10 mouse cellular contexts compared by ENCODE assay signal in genomic region chr7:64688115-64688817, GRCm38 (mm10).
DNase-seq lines count a peak whose midpoint lies in the region; ATAC-seq and TF ChIP-seq lines count a peak whose summit lies in the region.
"Had no signal": no experiment of that assay in that cellular context is flagged by ENCODE, and none has a peak within 500 bp of the region (broad histone marks: within the 10 kb centered on the region; RNA-seq: fewer than 3 reads in every experiment).

No protein-coding gene starts in this region.

- 15% methylated on average over 14 of the region's 14 CpGs for WGBS in kidney, postnatal 0 days
- WGBS in hindbrain, embryonic 15.5 days = 27% methylated on average over 14 of the region's 14 CpGs
- 53% methylated on average over 14 of the region's 14 CpGs for WGBS in midbrain, postnatal 0 days
- WGBS in thymus, adult 2 months = 86% methylated on average over 14 of the region's 14 CpGs
- WGBS in heart, embryonic 10.5 days = 76% methylated on average over 14 of the region's 14 CpGs

- no peaks in the 10 kb centered on the region for H3K36me3 ChIP-seq in kidney, postnatal 0 days (ENCODE audit: insufficient read depth, low read length)
- H3K36me3 ChIP-seq in hindbrain, embryonic 15.5 days = no peaks in the 10 kb centered on the region
- H3K36me3 ChIP-seq in midbrain, postnatal 0 days (ENCODE audit: insufficient read depth, low read length) = no peaks in the 10 kb centered on the region
- H3K36me3 ChIP-seq in thymus, adult 2 months (ENCODE audit: control insufficient read depth, insufficient read depth, low read length) = no peaks in the 10 kb centered on the region
- no peaks in the 10 kb centered on the region for H3K36me3 ChIP-seq in heart, embryonic 10.5 days

- H3K4me2 ChIP-seq in kidney, postnatal 0 days (ENCODE audit: low read length) = no peak overlapping the region
- H3K4me2 ChIP-seq in hindbrain, embryonic 15.5 days = peak overlapping the region; percentile 23
- no peak overlapping the region for H3K4me2 ChIP-seq in midbrain, postnatal 0 days (ENCODE audit: low read depth, low read length, poor library complexity, severe bottlenecking)

- no peak overlapping the region for H3K27ac ChIP-seq in kidney, postnatal 0 days
- peak overlapping the region; percentile 60 for H3K27ac ChIP-seq in hindbrain, embryonic 15.5 days (replicated peaks)
- peak overlapping the region; percentile 7; the same call in 1 of the 2 replicates for H3K27ac ChIP-seq in midbrain, postnatal 0 days (ENCODE audit: low read depth, low read length)
- H3K27ac ChIP-seq in thymus, adult 2 months (ENCODE audit: control insufficient read depth, insufficient read depth, low read length) = no peak overlapping the region
- H3K27ac ChIP-seq in heart, embryonic 10.5 days = no peak overlapping the region

- H3K4me1 ChIP-seq in kidney, postnatal 0 days (replicated peaks; ENCODE audit: insufficient read depth, low read length) = no peaks in the 10 kb centered on the region
- peaks cover 15% of the 10 kb centered on the region for H3K4me1 ChIP-seq in hindbrain, embryonic 15.5 days (replicated peaks)
- no peaks in the 10 kb centered on the region for H3K4me1 ChIP-seq in midbrain, postnatal 0 days (ENCODE audit: insufficient read depth, low read length)
- H3K4me1 ChIP-seq in thymus, adult 2 months (replicated peaks; ENCODE audit: control insufficient read depth, insufficient read depth, low read length) = no peaks in the 10 kb centered on the region
- H3K4me1 ChIP-seq in heart, embryonic 10.5 days = no peaks in the 10 kb centered on the region; the same call in 1 of the 2 replicates

- no peak for TF ChIP-seq CTCF in kidney, postnatal 0 days (IDR thresholded peaks at IDR 0.05; ENCODE audit: low read depth)
- no peak for TF ChIP-seq CTCF in midbrain, postnatal 0 days (IDR thresholded peaks at IDR 0.05)
- TF ChIP-seq CTCF in thymus, adult 2 months (IDR thresholded peaks at IDR 0.05; ENCODE audit: borderline replicate concordance, control insufficient read depth, extremely low read depth, insufficient read depth, low read length, poor library complexity) = no peak

- no peaks in the 10 kb centered on the region for H3K27me3 ChIP-seq in kidney, postnatal 0 days (ENCODE audit: insufficient read depth, low read length)
- H3K27me3 ChIP-seq in hindbrain, embryonic 15.5 days = no peaks in the 10 kb centered on the region
- H3K27me3 ChIP-seq in midbrain, postnatal 0 days (ENCODE audit: insufficient read depth, low read length) = no peaks in the 10 kb centered on the region
- no peaks in the 10 kb centered on the region for H3K27me3 ChIP-seq in thymus, adult 2 months (ENCODE audit: control insufficient read depth, insufficient read depth, low read length)
- no peaks in the 10 kb centered on the region for H3K27me3 ChIP-seq in heart, embryonic 10.5 days (ENCODE audit: insufficient read depth, poor library complexity, severe bottlenecking)

- TF ChIP-seq POLR2A in thymus, adult 2 months (IDR thresholded peaks at IDR 0.05; ENCODE audit: control insufficient read depth, extremely low read depth, insufficient read depth, low read length, poor library complexity) = no peak

- no peak for ATAC-seq in kidney, postnatal 0 days (replicated peaks; ENCODE audit: low FRiP score, low read depth)
- ATAC-seq in hindbrain, embryonic 15.5 days (ENCODE audit: low FRiP score, low read depth) = peak; percentile 79
- peak; percentile 57; the same call in 1 of the 2 replicates for ATAC-seq in midbrain, postnatal 0 days (ENCODE audit: low FRiP score)
- ATAC-seq: lung, postnatal 0 days had no signal

- H3K4me3 ChIP-seq in kidney, postnatal 0 days (replicated peaks; ENCODE audit: low read depth, low read length) = no peak overlapping the region
- H3K4me3 ChIP-seq in hindbrain, embryonic 15.5 days = no peak overlapping the region
- H3K4me3 ChIP-seq in midbrain, postnatal 0 days (ENCODE audit: low read depth, low read length) = no peak overlapping the region
- H3K4me3 ChIP-seq in thymus, adult 2 months (ENCODE audit: control insufficient read depth, insufficient read depth, low read length) = no peak overlapping the region
- no peak overlapping the region for H3K4me3 ChIP-seq in heart, embryonic 10.5 days

- DNase-seq in kidney, postnatal 0 days (ENCODE audit: low spot score) = peak; percentile 20
- no peak for DNase-seq in kidney, adult 8-10 months
- DNase-seq in embryo, embryonic 10 days (ENCODE audit: low spot score) = peak; percentile 35
- peak; percentile 69 for DNase-seq in midbrain, postnatal 0 days (ENCODE audit: low spot score)
- no peak for DNase-seq in thymus, adult 2 months
- no peak for DNase-seq in heart, embryonic 10.5 days (ENCODE audit: low spot score)
- no peak for DNase-seq in urinary bladder, postnatal 14 days (ENCODE audit: low spot score)
- DNase-seq: gastrocnemius, postnatal 14 days had no signal

- H3K9me3 ChIP-seq in kidney, postnatal 0 days (replicated peaks; ENCODE audit: low read length) = no peaks in the 10 kb centered on the region
- no peaks in the 10 kb centered on the region for H3K9me3 ChIP-seq in hindbrain, embryonic 15.5 days
- H3K9me3 ChIP-seq in midbrain, postnatal 0 days (ENCODE audit: low read length) = no peaks in the 10 kb centered on the region
- no peaks in the 10 kb centered on the region for H3K9me3 ChIP-seq in heart, embryonic 10.5 days

- no peak overlapping the region for H3K9ac ChIP-seq in kidney, postnatal 0 days (ENCODE audit: low read depth, low read length)
- no peak overlapping the region for H3K9ac ChIP-seq in hindbrain, embryonic 15.5 days
- no peak overlapping the region for H3K9ac ChIP-seq in midbrain, postnatal 0 days (replicated peaks; ENCODE audit: low read length, poor library complexity, severe bottlenecking)

Comparison
In these comparisons a context has a peak if more than half of its experiments do, and no peak if none do; other contexts are left out.
1. DNase-seq: peak in kidney, postnatal 0 days (single experiment), embryo, embryonic 10 days (single experiment) and midbrain, postnatal 0 days (single experiment); none in kidney, adult 8-10 months (0 of 2), thymus, adult 2 months (single experiment), heart, embryonic 10.5 days (single experiment) and urinary bladder, postnatal 14 days (single experiment).
2. H3K27ac ChIP-seq: peak in hindbrain, embryonic 15.5 days (single experiment) and midbrain, postnatal 0 days (single experiment); none in kidney, postnatal 0 days (single experiment), thymus, adult 2 months (single experiment) and heart, embryonic 10.5 days (single experiment).